Comparison of ENCODE assay signal across 13 mouse cellular contexts in genomic region chr2:134541019-134541418, GRCm38 (mm10). TPM values are rescaled to one million over a fixed set of nuclear protein-coding genes. Genes with fewer than 3 reads are reported as not detected.
DNase-seq lines count a peak whose midpoint lies in the region; ATAC-seq and TF ChIP-seq lines count a peak whose summit lies in the region.
"Had no signal": no experiment of that assay in that cellular context is flagged by ENCODE, and none has a peak within 500 bp of the region (broad histone marks: within the 10 kb centered on the region; RNA-seq: fewer than 3 reads in every experiment).

No protein-coding gene starts in this region.

- no peaks in the 10 kb centered on the region for H3K27me3 ChIP-seq in intestine, postnatal 0 days (replicated peaks; ENCODE audit: control insufficient read depth, insufficient read depth, low read length)
- H3K27me3 ChIP-seq in intestine, embryonic 16.5 days (replicated peaks; ENCODE audit: control insufficient read depth, insufficient read depth, low read length): no peaks in the 10 kb centered on the region
- H3K27me3 ChIP-seq: forebrain, embryonic 12.5 days had no signal

- TF ChIP-seq POLR2A in lung, adult 2 months (IDR thresholded peaks at IDR 0.05; ENCODE audit: borderline replicate concordance, extremely low read depth, low read depth, low read length): no peak

- no peak overlapping the region for H3K4me2 ChIP-seq in intestine, postnatal 0 days (replicated peaks; ENCODE audit: low read depth)
- H3K4me2 ChIP-seq in intestine, embryonic 16.5 days (ENCODE audit: low read depth, low read length): no peak overlapping the region
- H3K4me2 ChIP-seq: forebrain, embryonic 12.5 days had no signal

- TF ChIP-seq CTCF in intestine, postnatal 0 days (IDR thresholded peaks at IDR 0.05; ENCODE audit: low read depth): peak; percentile 43
- no peak for TF ChIP-seq CTCF in lung, adult 2 months (IDR thresholded peaks at IDR 0.05; ENCODE audit: insufficient read depth, low read length)

- ATAC-seq in intestine, postnatal 0 days: no peak
- ATAC-seq in intestine, embryonic 16.5 days: no peak
- peak; percentile 49; the same call in 1 of the 2 replicates for ATAC-seq in megakaryocyte progenitor cell, adult 5-6 weeks (replicated peaks; ENCODE audit: poor library complexity)

- no peak overlapping the region for H3K27ac ChIP-seq in intestine, postnatal 0 days (ENCODE audit: low read depth, low read length)
- no peak overlapping the region for H3K27ac ChIP-seq in intestine, embryonic 16.5 days (ENCODE audit: low read length)
- H3K27ac ChIP-seq: forebrain, embryonic 12.5 days had no signal

- H3K36me3 ChIP-seq in intestine, postnatal 0 days (ENCODE audit: control insufficient read depth, insufficient read depth): no peaks in the 10 kb centered on the region
- H3K36me3 ChIP-seq in intestine, embryonic 16.5 days (ENCODE audit: control insufficient read depth, insufficient read depth, low read length): no peaks in the 10 kb centered on the region
- H3K36me3 ChIP-seq: forebrain, embryonic 12.5 days; G1E had no signal

- no peaks in the 10 kb centered on the region for H3K4me1 ChIP-seq in intestine, postnatal 0 days (replicated peaks; ENCODE audit: control insufficient read depth, insufficient read depth, low read length)
- no peaks in the 10 kb centered on the region for H3K4me1 ChIP-seq in intestine, embryonic 16.5 days (ENCODE audit: control insufficient read depth, insufficient read depth, low read length)
- no peaks in the 10 kb centered on the region for H3K4me1 ChIP-seq in lung, adult 2 months (ENCODE audit: control insufficient read depth, insufficient read depth, low read length)
- H3K4me1 ChIP-seq: forebrain, embryonic 12.5 days had no signal

- H3K9ac ChIP-seq in intestine, postnatal 0 days (ENCODE audit: low read depth, low read length): no peak overlapping the region
- no peak overlapping the region for H3K9ac ChIP-seq in intestine, embryonic 16.5 days (ENCODE audit: low read depth, low read length)
- H3K9ac ChIP-seq: forebrain, embryonic 12.5 days had no signal

- no peaks in the 10 kb centered on the region for H3K9me3 ChIP-seq in intestine, postnatal 0 days (ENCODE audit: control insufficient read depth)
- H3K9me3 ChIP-seq in intestine, embryonic 16.5 days (ENCODE audit: control insufficient read depth, low read length): no peaks in the 10 kb centered on the region
- H3K9me3 ChIP-seq: forebrain, embryonic 12.5 days; G1E had no signal

- H3K4me3 ChIP-seq in intestine, postnatal 0 days (ENCODE audit: low read depth, low read length): no peak overlapping the region
- H3K4me3 ChIP-seq in intestine, embryonic 16.5 days (ENCODE audit: low read length): no peak overlapping the region
- no peak overlapping the region for H3K4me3 ChIP-seq in lung, adult 2 months (replicated peaks; ENCODE audit: extremely low read depth, low read depth, low read length)
- H3K4me3 ChIP-seq: forebrain, embryonic 12.5 days had no signal

- peak; percentile 20 for DNase-seq in embryo, embryonic 11 days
- no peak for DNase-seq in embryo, embryonic 10.5 days (ENCODE audit: low spot score)
- DNase-seq in lung, postnatal 36 days: peak; percentile 11
- no peak for DNase-seq in lung, adult 2 months
- DNase-seq in gastrocnemius, postnatal 36 days: no peak

- intact Hi-C loops in gastrocnemius, postnatal 36 days (cut with DNase I): no loop called here

- WGBS in intestine, postnatal 0 days: 66% methylated on average over 5 of the region's 5 CpGs
- WGBS in intestine, embryonic 16.5 days: 76% methylated on average over 5 of the region's 5 CpGs
- WGBS in lung, adult 2 months: 49% methylated on average over 5 of the region's 5 CpGs

RNA-seq across cellular contexts. Expression of gene Hao1, which starts 13.1 kb away (rescaled TPM):
- 0.07 and 0.09 TPM in 2 replicates for polyA plus RNA-seq in intestine, postnatal 0 days (2015; fragmentation: Nextera tagmentation; extraction: Ambion mirVana)
- 0.11 TPM in 1 of 2 replicates, not detected in the other for polyA plus RNA-seq in intestine, embryonic 16.5 days (2015; fragmentation: Nextera tagmentation; extraction: Ambion mirVana)
- not detected in 2 replicates for polyA plus RNA-seq in lung, adult 2 months (2012; rRNA removed)
- 0.10 and 0.30 TPM in 2 replicates for total RNA-seq in megakaryocyte progenitor cell, adult 5-6 weeks (2015)
- 0.37 TPM in 1 of 2 replicates, not detected in the other for total RNA-seq in megakaryocyte progenitor cell, adult 5-6 weeks (2017)
- not detected for total RNA-seq in gastrocnemius, postnatal 36 days (2021)
- total RNA-seq: G1E; layer of hippocampus, postnatal 14 days had no signal
- polyA plus RNA-seq: forebrain, embryonic 12.5 days; G1E; gonadal fat pad, adult 2 months; intestine, embryonic 14.5 days had no signal

Comparison
In these comparisons a context has a peak if more than half of its experiments do, and no peak if none do; other contexts are left out.
1. DNase-seq: peak in embryo, embryonic 11 days (single experiment) and lung, postnatal 36 days (single experiment); none in embryo, embryonic 10.5 days (single experiment), lung, adult 2 months (single experiment) and gastrocnemius, postnatal 36 days (0 of 2).